Mouse (Mus musculus) myocyte (in vitro differentiated cells): ENCODE results near the gene Ifna9. TPM values are rescaled to one million over a fixed set of nuclear protein-coding genes. Genes with fewer than 3 reads are reported as not detected.

Source experiments
- H3K27me3 ChIP-seq: one replicate; pipeline ENCODE4 v1.6.1; 2011; ENCODE audit not compliant: control insufficient read depth, insufficient read depth, insufficient read length
- H3K36me3 ChIP-seq: one replicate; pipeline ENCODE4 v1.6.1; 2011; ENCODE audit not compliant: control insufficient read depth, insufficient read depth
- H3K4me2 ChIP-seq: one replicate; pipeline ENCODE4 v1.6.1; 2011; ENCODE audit warnings: low read depth, control low read depth
- H3K4me3 ChIP-seq: one replicate; pipeline ENCODE4 v1.5.1; 2011; ENCODE audit warnings: mild to moderate bottlenecking, control low read depth, moderate library complexity
- H3K79me2 ChIP-seq: one replicate; pipeline ENCODE4 v1.6.1; 2011; ENCODE audit not compliant: control insufficient read depth, insufficient read depth
- H3ac ChIP-seq: one replicate; pipeline ENCODE4 v1.6.1; 2011; ENCODE audit not compliant: control insufficient read depth, insufficient read length
- CEBPB ChIP-seq: IDR thresholded peaks from 2 replicates; pipeline ENCODE4 v1.6.1; 2011; ENCODE audit warnings: mild to moderate bottlenecking, moderate library complexity; ENCODE audit not compliant: poor library complexity, insufficient read depth, severe bottlenecking
- E2F4 ChIP-seq: IDR thresholded peaks from one replicate; pipeline ENCODE4 v1.6.1; 2011; ENCODE audit warnings: mild to moderate bottlenecking, control low read depth, moderate library complexity; ENCODE audit not compliant: insufficient read depth
- MAX ChIP-seq: IDR thresholded peaks from one replicate; pipeline ENCODE4 v1.6.1; 2011; ENCODE audit warnings: low read depth, mild to moderate bottlenecking, control low read depth
- MYOD1 ChIP-seq, 3 experiments: IDR thresholded peaks; one replicate each; pipeline ENCODE4 v1.6.1; 2011; ENCODE audit warnings: control low read depth in 2 of 3, low read depth in 2 of 3, mild to moderate bottlenecking in 2 of 3, moderate library complexity in 1 of 3; ENCODE audit not compliant: insufficient read length in 2 of 3, control insufficient read depth in 1 of 3
- MYOG ChIP-seq, 3 experiments: IDR thresholded peaks; one replicate each; pipeline ENCODE4 v1.6.1; 2011; ENCODE audit warnings: control low read depth in 2 of 3, low read depth in 2 of 3, mild to moderate bottlenecking in 2 of 3; ENCODE audit not compliant: insufficient read length in 2 of 3, control insufficient read depth in 1 of 3, insufficient read depth in 1 of 3
- POLR2A ChIP-seq: IDR thresholded peaks from one replicate; pipeline ENCODE4 v1.6.1; 2011; ENCODE audit warnings: low read depth, mild to moderate bottlenecking, control low read depth, moderate library complexity; ENCODE audit not compliant: insufficient read length
- POLR2AphosphoS2 ChIP-seq: IDR thresholded peaks from one replicate; pipeline ENCODE4 v1.6.1; 2011; ENCODE audit warnings: low read depth, control low read depth; ENCODE audit not compliant: insufficient read length
- REST ChIP-seq: IDR thresholded peaks from one replicate; pipeline ENCODE4 v1.6.1; 2011; ENCODE audit warnings: mild to moderate bottlenecking, control low read depth, moderate library complexity; ENCODE audit not compliant: insufficient read depth, insufficient read length
- SRF ChIP-seq: IDR thresholded peaks from one replicate; pipeline ENCODE4 v1.6.1; 2011; ENCODE audit warnings: low read depth; ENCODE audit not compliant: control insufficient read depth, insufficient read length
- TCF12 ChIP-seq: IDR thresholded peaks from one replicate; pipeline ENCODE4 v1.6.1; 2011; ENCODE audit warnings: mild to moderate bottlenecking, control low read depth; ENCODE audit not compliant: poor library complexity, insufficient read depth, severe bottlenecking
- TCF3 ChIP-seq: IDR thresholded peaks from one replicate; pipeline ENCODE4 v1.6.1; 2011; ENCODE audit warnings: low read depth, control low read depth; ENCODE audit not compliant: insufficient read length
- USF1 ChIP-seq: IDR thresholded peaks from one replicate; pipeline ENCODE4 v1.6.1; 2011; ENCODE audit warnings: low read depth, mild to moderate bottlenecking, control low read depth, moderate library complexity
- polyA plus RNA-seq: library from polyadenylated mRNA; unstranded; fragments of >200 nt; fragmentation: generic; extraction: Trizol; gene quantifications from one replicate; pipeline ENCODE4 v1.2.1, GENCODE M21; 2012; ENCODE audit warnings: missing spikeins

Ifna9 gene
- not detected for polyA plus RNA-seq

- Histone ChIP-seq H3K4me3 (no peak within 1 kb of the TSS), H3K27me3 (peaks cover 5% of the 10 kb centered on the region), H3K36me3 (no peaks in the 10 kb centered on the region), H3K4me2 (no peak within 1 kb of the TSS), H3ac (no peak within 1 kb of the TSS), H3K79me2 (no peaks in the 10 kb centered on the region)
- no peak for TF ChIP-seq CEBPB
These were observed at the start of gene Ifna9 for GRCm38 (mm10) chr4:88592285-88592684. TSS of gene Ifna9 (minus strand) at chr4:88592385.

- H3ac ChIP-seq: no peak overlapping the region
- H3K36me3 ChIP-seq: no peaks in the 10 kb centered on the region
- TF ChIP-seq CEBPB (no peak), TCF3 (no peak), MYOG (IDR thresholded peaks at IDR 0.05; ENCODE audit: control insufficient read depth in 1 of 3, insufficient read depth in 1 of 3, insufficient read length in 2 of 3, low read depth in 2 of 3) (no peak), REST (no peak), E2F4 (no peak)
- peak overlapping the region; percentile 82 for H3K4me2 ChIP-seq
- no peaks in the 10 kb centered on the region for H3K79me2 ChIP-seq
- H3K27me3 ChIP-seq: no peaks in the 10 kb centered on the region
- H3K4me3 ChIP-seq: peak overlapping the region; percentile 32
These were observed 49.1 kb upstream of the Ifna9 start for GRCm38 (mm10) chr4:88641077-88641831.

- H3K79me2 ChIP-seq: no peaks in the 10 kb centered on the region
- H3ac ChIP-seq: no peak overlapping the region
- no peaks in the 10 kb centered on the region for H3K27me3 ChIP-seq
- no peak for TF ChIP-seq TCF12
- no peak for TF ChIP-seq SRF
- no peak for TF ChIP-seq REST
- no peak for TF ChIP-seq USF1
- no peak for TF ChIP-seq CEBPB
- no peak for TF ChIP-seq MYOG (IDR thresholded peaks at IDR 0.05; ENCODE audit: control insufficient read depth in 1 of 3, insufficient read depth in 1 of 3, insufficient read length in 2 of 3, low read depth in 2 of 3)
- no peak for TF ChIP-seq MAX
- no peak for TF ChIP-seq TCF3
- TF ChIP-seq POLR2A: no peak
- no peak for TF ChIP-seq MYOD1 (IDR thresholded peaks at IDR 0.05; ENCODE audit: control insufficient read depth in 1 of 3, insufficient read length in 2 of 3, low read depth in 2 of 3)
- no peak for TF ChIP-seq POLR2AphosphoS2
- TF ChIP-seq E2F4: no peak
- peak overlapping the region; percentile 82 for H3K4me2 ChIP-seq
- H3K36me3 ChIP-seq: no peaks in the 10 kb centered on the region
- peak overlapping the region; percentile 32 for H3K4me3 ChIP-seq
These were observed 48.5 kb upstream of the Ifna9 start for GRCm38 (mm10) chr4:88640704-88641076.

- H3K4me2 ChIP-seq: no peak within 1 kb of the TSS
- H3K36me3 ChIP-seq: no peaks in the 10 kb centered on the region
- H3ac ChIP-seq: no peak within 1 kb of the TSS
- H3K27me3 ChIP-seq: no peaks in the 10 kb centered on the region
- TF ChIP-seq TCF3 (no peak), MYOG (IDR thresholded peaks at IDR 0.05; ENCODE audit: control insufficient read depth in 1 of 3, insufficient read depth in 1 of 3, insufficient read length in 2 of 3, low read depth in 2 of 3) (no peak), MAX (no peak), MYOD1 (IDR thresholded peaks at IDR 0.05; ENCODE audit: control insufficient read depth in 1 of 3, insufficient read length in 2 of 3, low read depth in 2 of 3) (no peak), TCF12 (no peak), USF1 (no peak), POLR2A (no peak), E2F4 (no peak)
- H3K4me3 ChIP-seq: no peak within 1 kb of the TSS
- no peaks in the 10 kb centered on the region for H3K79me2 ChIP-seq
These were observed 42.1 kb upstream of the Ifna9 start, which contains the start of gene C87499 for GRCm38 (mm10) chr4:88634311-88634710. TSS of gene C87499 (minus strand) at chr4:88634411.

GRCm38 (mm10) chr4:88603276-88603675 is 11.1 kb upstream of the Ifna9 start, which contains the start of gene Ifna12:
TSS of gene Ifna12 (minus strand) at chr4:88603376.
- no peak within 1 kb of the TSS for H3K4me3 ChIP-seq
- no peak within 1 kb of the TSS for H3K4me2 ChIP-seq
- no peaks in the 10 kb centered on the region for H3K79me2 ChIP-seq
- H3ac ChIP-seq: no peak within 1 kb of the TSS
- no peaks in the 10 kb centered on the region for H3K27me3 ChIP-seq
- no peaks in the 10 kb centered on the region for H3K36me3 ChIP-seq
- TF ChIP-seq TCF3 (no peak), MYOD1 (IDR thresholded peaks at IDR 0.05; ENCODE audit: control insufficient read depth in 1 of 3, insufficient read length in 2 of 3, low read depth in 2 of 3) (no peak), USF1 (no peak), CEBPB (no peak), POLR2AphosphoS2 (no peak), SRF (no peak), MYOG (IDR thresholded peaks at IDR 0.05; ENCODE audit: control insufficient read depth in 1 of 3, insufficient read depth in 1 of 3, insufficient read length in 2 of 3, low read depth in 2 of 3) (no peak), MAX (no peak), E2F4 (no peak), REST (no peak), TCF12 (no peak), POLR2A (no peak)
